Mouse (Mus musculus): ENCODE measurements around the gene Vac14.

Vac14 gene

DNA sequence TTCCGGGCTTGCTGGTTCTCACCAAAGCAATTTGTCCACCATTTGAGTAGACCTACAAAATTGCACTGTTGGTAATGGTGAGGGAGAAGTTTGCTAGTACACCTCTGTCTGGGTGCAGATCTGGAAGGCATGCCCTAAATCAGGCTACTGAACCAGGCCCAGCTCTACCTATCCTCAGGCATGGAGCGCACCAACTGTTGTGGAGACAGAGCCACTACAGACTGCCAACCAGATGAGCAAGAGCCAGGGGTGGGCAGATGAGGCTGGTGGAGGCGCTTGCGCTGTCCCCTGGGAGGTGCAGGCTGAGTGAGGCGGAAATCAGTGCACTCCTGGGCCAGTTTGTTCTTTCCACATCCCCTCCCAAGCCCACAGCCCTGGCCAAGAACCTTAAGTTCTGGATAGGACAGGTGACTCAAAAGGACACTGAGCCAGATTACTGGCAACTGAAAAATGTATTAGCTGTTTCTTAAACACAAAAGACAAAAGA is 58.8 kb downstream of the Vac14 start:
- no peak for DNase-seq (ENCODE audit: inconsistent age in 2 of 2, low spot score in 1 of 2)

DNA sequence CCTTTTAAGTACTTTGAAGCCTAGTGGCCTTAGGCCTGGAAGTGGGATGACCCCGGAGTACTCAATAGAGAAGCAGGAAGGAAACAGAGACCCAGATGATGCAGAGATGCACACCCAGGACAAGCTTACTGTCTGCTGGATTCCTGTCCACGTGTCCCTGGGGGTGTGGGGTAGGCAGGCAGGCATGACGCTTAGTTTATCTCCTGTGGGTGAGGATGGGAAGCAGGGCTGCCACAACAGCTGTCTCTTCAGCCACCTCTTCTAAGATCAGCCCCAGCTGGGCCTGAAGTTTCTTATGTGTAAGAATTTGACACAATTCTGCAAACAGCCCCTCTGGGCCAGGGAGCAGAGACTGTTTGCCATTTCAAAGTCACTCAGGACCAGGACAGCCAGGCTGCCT is 60.6 kb downstream of the Vac14 start:
- no peak for DNase-seq (ENCODE audit: inconsistent age in 2 of 2, low spot score in 1 of 2)

DNA sequence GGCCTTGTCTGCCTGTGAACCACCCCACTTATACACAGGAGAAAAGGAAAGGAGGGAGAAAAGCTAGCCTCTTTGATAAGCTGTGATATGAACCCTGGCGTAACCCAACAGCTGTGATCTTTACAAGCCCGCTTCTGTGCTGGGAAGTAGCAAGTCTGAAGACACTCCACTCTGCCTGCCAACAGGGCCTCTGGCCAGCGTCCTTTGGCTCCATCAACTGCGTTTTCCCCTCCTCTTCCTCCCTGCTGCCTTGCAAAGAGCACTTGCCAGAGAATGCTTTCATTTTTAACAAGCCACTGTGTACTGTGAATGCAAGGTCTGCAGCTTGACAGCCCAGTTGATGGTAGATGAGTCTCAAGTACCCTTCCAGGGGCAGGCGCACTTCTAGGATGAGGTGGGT is 69.3 kb downstream of the Vac14 start:
- DNase-seq (ENCODE audit: inconsistent age in 2 of 2, low spot score in 1 of 2): peak in 1 of 2 experiments; percentile 71

DNA sequence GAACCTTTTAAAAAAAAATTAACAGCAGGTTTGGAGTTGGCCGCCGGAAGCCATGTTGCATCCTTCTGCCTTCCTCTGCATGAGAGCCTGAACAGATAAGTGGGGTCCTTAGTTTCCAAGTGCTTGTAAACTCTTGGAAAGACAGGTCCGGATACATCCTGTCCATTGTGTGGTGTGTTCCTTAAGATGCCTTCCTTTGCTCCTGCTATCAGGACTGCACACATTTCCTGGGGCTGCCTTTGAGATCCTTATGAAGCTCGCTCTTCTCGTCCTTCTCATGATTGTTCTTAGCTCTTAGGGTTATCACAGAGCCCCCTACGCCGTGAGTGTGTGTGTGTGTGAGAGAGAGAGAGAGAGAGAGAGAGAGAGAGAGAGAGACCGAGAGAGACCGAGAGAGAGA is 71.6 kb downstream of the Vac14 start:
- no peak for DNase-seq (ENCODE audit: inconsistent age in 2 of 2, low spot score in 1 of 2)

DNA sequence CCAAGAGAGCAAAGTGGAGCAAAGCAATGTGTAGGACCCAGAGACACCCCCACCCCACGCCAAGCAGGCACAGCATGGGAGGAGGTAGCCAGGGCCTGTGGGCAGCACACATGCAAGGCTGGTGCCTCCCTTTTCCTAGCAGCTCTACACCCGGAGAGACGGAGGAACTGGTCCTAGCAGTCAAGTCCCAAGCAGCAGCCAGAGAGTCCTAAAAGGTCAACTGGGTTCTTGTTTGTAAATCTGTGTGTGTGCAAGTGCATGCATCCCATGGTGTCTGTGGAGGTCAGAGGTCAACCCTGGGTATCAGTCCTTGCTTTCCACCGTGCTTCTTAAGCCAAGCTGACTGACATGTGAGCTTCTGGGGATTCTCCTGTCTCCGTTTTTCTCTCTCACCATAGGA is 75.8 kb downstream of the Vac14 start:
- DNase-seq (ENCODE audit: inconsistent age in 2 of 2, low spot score in 1 of 2): no peak

DNA sequence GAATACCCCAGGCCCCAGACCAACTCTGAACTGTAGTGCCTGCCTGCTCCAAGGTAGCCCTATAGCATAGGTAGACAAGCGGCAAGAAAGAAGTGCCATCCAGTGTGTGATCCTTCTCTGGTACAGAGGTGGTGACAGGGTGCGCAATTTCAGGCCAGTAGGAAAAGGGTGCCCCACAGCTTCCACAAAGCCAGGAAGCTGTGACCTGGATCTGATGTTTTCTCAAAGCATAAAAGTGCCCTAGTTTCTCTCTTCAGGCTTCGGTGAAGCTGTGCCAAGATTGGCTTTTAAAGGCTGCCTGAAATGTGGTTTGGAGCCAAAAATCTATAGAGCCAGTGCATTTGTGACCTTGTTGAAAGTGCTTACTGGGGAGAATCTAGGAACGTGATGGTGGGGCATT is 76.4 kb downstream of the Vac14 start:
- DNase-seq (ENCODE audit: inconsistent age in 2 of 2, low spot score in 1 of 2): peak in 1 of 2 experiments; percentile 30

DNA sequence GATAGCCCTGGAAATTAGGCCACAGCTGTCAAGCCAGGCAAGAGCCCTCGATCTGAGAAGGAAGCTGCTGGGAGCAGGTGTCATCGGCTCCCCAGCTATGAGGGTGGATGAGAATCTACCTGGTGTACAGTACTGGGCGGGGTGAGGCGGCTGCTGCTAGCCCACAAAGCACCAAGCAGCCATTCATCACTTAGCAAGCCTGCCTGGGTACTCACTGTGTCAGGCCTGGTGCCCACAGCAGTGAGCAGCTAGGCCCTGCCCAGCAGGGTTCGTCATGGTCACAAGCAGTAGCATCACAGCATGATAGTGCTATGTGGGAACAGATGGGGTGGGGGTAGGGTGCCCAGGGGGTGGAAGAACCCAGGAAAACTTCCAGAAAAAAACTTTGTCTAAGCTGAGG is 77.0 kb downstream of the Vac14 start:
- DNase-seq (ENCODE audit: inconsistent age in 2 of 2, low spot score in 1 of 2): no peak

DNA sequence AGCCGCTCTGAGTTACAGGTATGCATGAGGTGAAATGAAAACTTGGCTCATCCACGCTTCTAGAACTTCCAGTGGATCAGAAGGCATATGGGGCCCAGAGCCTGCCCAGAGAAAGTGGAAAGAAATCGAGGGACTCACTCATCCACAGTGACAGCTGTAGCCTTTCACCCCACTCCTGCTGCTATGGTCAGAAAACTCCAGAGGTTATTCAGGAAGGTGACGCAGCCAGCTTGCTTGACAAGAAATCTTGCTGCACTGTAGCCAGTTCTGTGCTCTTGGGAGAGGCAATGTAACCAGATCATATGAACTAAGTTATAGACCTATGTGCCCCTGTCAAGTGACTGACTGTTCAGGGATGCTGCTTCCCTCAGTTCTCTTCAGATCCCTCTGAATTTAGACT is 77.7 kb downstream of the Vac14 start:
- DNase-seq (ENCODE audit: inconsistent age in 2 of 2, low spot score in 1 of 2): no peak

DNA sequence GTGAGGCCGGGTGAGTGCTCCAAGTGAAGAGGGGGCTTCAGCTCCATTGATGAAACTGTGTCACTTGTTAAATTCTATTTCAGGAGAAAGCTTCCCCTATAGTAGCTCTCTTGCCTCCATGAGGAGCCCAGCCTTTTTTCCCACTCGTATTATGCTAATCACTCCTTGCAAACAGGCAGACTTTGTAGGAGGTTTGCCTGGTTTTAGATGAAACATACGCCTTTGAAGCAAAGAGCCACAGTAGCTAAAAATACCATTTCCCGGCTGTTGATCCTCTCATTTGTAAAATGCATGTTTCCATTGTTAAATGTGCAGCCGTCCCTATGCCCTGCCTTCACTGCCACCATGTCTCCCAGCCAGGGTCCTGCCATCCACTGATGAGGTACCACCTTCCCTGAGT is 79.2 kb downstream of the Vac14 start:
- no peak for DNase-seq (ENCODE audit: inconsistent age in 2 of 2, low spot score in 1 of 2)

DNA sequence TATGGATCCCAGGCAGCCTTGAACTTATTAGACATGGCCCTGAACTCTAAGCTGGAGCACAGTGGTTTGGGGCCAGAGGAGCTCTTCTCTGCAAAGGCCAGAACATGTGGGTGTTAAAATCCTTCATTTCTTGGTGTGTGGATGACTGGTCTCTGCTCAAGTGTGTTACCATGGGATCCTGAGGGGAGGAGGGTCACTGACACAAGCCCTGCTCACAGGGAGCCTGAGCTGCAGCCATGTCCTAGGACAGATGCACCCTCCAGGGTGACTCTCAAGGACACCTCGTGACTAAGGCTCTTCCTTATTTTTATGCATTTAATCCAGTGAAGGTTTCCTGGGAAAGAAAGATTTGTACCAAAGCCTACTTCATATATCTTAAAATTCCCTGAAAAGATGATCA is 79.7 kb downstream of the Vac14 start:
- peak; percentile 56 to 77 for DNase-seq (ENCODE audit: inconsistent age in 2 of 2, low spot score in 1 of 2)

DNA sequence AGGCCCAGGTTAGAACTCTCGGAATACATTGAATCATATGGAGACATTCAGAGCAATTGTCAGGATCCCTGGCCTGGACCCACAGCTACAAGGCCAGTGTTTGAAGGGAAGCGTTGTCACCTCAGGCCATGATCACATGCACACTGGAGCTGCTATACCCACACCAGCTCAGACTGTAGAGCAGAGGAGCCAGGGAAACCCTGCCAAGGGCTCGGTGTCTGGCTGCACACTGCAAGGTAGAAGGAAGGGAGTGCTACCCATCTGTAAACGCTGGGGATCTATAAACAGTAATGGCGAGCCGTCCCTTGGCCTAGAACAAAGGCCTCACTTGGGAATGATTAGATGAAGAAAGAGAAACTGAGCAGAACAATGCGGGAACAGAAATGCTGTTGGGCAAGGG is 81.1 kb downstream of the Vac14 start:
- no peak for DNase-seq (ENCODE audit: inconsistent age in 2 of 2, low spot score in 1 of 2)

DNA sequence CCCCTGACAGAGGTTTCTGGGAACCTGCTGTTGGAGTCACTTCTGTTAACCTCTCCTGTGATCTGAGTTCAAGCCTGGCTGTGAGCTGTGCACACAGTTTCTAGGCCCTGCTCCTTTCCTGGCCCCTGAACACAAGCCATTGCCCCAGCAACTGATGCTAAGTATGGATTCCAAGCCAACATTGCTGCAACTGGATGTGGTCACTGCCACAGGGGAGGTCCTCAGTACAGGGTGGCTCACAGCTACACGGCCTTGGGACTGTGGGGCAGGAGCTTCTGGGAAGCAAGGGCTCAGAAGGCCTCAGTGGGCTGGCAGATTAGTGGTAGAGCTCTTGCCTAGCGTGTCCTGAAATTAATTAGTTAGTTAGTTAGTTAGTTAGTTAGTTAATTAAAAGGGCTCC is 82.2 kb downstream of the Vac14 start:
- peak in 1 of 2 experiments; percentile 62 for DNase-seq (ENCODE audit: inconsistent age in 2 of 2, low spot score in 1 of 2)

DNA sequence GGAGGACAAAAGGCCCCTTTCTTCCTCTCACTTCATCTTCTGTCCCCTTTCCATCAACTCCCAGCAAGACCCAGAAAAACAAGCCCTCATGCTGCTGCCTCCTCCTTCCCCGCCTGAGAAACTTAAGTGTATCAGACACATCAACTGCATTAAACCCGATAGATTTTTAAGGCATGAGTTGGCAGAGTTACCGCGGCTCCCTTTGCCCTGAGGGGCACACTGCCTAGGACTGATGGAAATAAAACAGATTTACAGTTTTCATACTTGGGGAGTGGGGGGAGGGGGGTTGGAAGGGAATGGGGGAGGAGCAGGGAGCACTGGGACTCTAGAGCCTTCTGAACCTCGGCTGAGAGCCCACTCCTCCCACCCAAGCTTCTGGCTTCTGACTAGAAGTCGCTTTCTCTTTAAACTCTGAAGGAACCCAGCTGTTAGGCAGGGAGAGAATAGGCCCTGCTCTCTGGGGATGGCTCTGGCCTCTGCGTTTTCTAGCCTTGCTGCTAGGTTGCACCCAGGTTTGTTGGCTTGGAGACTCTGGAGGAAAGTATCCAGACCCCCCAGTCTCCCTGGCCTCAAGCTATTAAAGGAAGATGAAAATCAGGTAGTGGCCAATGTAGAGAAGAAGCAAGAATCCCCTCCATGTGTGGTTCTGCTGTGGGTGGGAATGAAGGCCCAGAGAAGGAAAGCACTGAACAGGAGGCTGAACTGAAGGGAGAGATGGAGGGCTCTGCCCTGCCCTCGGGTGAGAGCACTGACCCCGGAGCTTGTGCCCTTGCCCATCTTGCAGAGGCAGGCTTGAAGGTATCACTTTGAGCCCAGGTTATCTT is 84.5 kb downstream of the Vac14 start:
- peak in 1 of 2 experiments; percentile 34 for DNase-seq (ENCODE audit: inconsistent age in 2 of 2, low spot score in 1 of 2)

DNA sequence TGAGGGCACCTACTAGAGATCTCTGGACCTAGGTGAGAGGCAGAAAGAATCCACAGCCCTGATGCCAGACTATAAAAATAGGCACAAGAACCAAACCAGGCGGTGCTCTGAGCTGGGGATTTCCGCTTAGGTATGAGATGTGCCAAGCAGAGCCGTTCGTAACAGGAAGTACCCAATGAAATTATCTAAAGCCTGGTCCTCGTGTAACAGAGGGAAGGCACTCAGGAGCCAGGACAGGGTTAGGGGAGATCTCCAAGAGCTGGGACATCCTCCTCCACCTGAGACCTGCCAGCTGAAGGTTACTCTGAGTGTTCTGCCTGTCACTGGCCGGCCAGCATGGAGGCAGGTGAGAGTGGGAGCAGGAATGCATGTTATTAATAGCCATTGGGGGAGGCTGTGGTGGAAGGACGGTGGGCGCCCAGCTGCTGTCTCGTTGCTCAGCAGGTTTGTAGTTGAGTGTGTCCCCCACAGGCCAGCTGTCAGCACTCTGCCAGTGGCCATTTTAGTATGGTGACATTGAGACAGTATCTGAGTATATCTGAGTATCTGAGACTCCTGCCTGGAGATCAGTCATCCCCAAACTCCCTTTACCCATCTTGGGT is 85.2 kb downstream of the Vac14 start:
- peak in 1 of 2 experiments; percentile 30 for DNase-seq (ENCODE audit: inconsistent age in 2 of 2, low spot score in 1 of 2)

DNA sequence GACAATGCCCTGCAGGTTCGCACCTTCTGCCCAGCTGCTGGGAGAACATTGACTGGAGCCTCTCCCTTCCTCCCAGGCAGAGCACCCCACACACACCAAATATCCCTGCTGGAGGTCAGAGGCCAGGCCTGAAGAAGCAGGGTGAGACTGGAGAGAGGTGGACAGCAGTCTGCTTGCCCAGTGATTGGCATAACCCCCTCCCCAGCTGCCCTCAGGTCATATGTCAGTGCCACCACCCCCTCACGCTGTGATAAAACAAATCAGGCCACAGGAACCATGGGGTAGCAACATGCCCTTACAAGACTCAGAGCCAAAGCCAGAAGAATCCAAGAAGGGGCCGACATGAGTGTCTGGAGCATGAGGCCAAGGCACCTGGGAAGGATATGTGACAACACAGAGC is 85.7 kb downstream of the Vac14 start:
- DNase-seq (ENCODE audit: inconsistent age in 2 of 2, low spot score in 1 of 2): no peak

DNA sequence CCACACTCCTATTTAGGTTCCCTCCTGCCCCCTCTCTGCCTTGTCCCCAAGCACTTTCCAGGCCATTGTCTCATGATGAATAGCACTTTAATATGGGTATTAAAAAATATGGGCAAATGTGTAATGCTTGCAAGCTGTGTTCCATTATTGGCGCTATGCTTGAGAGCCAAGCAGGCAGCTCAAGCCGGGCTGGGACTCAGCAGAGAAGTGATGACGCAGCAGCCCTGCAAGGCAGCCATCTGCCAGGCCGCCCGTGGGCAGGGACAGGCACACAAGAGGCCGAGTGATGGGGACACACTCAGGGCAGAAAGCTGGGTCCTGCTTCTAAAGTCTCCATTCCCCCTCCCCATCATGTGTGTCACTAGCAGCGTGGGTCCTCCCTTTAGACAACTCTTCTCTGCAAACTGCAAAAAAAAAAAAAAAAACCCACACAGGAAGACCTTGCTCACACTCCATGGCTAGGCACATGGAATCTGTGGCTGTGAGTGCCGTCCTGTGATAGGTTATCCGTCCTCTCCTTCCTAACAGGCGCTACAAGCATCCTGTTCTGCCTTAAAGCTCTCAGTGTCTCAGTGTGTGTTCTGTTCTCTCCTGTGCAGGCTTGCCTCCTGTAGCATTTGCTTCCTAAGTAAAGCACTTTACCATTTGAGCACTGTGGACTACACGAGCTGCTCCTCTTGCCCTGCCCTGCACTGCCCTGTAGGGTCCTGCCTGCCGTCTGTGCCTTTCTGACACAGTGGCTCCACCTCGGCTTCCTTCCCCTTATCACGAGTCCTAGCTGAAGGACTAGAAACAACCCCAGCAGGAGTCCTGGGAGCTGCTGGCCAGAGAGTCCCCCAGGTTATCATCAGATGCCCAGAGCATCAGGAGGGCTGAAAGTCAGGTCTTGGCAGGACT is 87.3 kb downstream of the Vac14 start:
- DNase-seq (ENCODE audit: inconsistent age in 2 of 2, low spot score in 1 of 2): no peak

DNA sequence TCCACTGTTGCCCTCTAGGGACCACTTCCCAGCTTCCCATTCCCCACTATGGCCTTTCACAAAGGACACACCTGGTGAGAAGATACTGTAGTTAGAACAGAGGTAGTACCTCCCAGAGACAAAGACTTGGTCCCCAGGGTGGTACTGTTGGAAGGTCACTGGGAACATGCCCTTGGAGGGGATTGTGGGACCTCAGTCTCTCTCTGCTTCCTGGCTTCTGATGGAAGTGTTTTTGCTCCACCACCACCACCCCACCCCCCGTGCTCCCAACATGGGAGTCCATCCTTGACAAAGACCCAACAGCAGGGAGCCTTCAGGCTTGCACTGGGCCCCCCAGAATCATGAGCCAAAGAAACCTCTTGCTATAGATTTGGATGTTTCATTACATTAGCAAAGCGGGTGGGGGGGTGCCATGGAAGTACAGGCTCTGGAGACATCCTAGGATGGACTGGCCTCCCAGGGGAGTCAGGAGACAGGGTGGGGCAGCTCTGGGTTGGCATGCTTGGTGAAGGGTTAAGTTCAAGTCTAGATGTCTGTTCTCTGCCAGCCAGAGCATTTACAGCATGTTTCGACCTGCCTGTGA is 88.0 kb downstream of the Vac14 start:
- no peak for DNase-seq (ENCODE audit: inconsistent age in 2 of 2, low spot score in 1 of 2)

DNA sequence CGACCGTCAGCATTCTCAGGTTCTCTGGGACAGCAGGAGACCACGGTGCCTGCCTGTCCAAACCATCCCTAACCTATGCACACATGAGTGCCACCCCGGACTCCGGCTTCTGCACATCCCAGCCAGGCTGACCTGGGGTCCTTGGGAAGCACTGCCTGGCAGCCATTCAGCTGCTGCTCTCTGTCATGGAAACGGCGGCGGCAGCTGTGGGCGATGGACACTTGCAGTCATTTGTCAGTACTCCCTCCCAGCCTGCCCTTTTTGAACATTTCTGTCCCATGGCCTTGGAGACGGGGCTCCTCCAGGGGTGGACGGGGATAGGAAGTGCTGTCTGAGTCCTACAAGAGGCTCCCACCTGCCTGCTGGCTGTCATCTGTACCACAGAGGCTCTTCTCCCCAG is 90.0 kb downstream of the Vac14 start:
- DNase-seq (ENCODE audit: inconsistent age in 2 of 2, low spot score in 1 of 2): peak; percentile 50 to 72

DNA sequence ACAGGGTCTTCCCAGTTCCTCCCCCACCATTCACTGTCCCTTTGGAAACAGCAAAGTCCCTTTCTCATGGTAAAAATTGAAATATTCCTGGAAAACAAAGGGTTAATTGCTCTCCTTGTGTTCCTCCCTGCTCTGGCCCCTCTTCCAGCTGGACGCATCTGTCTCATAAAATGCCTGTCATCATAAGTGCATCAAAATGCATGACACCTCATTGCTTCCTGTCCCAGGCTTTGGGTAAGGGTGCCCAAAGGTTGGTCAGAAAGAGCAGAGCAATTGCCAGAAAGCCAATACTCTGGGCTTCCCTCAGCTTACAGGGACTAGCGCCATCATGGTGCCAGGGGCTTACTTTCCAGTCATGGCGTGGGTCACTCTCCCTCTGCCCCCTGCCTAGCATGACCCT is 92.2 kb downstream of the Vac14 start:
- DNase-seq (ENCODE audit: inconsistent age in 2 of 2, low spot score in 1 of 2): no peak

DNA sequence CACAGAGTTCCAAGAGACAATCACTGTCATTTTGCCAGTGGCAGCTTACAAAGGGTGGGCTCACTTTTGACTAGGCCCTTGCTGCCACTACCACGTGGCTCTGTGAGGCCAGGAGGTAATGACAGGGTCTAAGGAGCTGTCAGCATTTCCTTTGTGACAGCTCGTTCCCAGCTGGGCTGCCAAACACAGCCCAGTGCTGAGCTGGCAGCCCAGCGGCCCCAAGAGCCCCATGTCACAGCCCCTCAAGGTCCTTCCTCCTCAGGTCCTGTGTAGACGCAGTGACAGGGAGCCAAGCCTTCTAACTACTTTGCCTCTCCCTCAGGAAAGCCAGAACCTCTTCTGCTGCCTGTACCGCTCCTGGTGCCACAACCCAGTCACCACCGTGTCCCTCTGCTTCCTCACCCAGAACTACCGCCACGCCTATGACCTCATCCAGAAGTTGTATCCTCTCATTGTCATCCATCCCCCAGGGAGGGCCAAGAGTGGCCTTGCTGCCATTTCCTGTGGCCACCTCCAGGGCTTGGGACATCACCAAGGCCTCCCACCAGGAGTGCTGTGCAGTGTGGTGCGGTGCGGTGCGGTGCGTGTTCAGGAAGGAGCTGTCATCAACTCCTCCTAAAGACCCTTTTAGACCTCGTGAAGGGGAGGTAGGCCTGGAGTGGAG is 93.0 kb downstream of the Vac14 start:
- DNase-seq (ENCODE audit: inconsistent age in 2 of 2, low spot score in 1 of 2): peak; percentile 63 to 74

DNA sequence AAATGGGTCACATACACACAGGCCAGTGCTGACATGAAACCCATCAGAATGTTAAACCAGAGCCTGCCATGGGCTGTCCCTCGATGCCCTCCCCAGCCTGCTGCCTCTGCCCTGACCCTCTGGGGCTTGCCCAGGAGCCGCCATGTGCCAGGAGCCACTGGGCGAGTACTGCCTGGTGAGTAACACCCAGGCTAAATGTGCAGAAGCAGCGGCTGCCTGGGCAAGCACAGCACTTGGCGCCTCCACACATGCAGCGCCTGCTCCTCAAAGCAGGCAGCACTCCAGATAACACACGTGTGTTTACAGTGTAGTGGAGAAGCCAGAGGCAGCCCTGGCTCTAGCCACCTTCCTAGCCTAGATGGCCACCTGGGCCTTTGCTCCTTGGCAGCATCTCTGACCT is 94.7 kb downstream of the Vac14 start:
- no peak for DNase-seq (ENCODE audit: inconsistent age in 2 of 2, low spot score in 1 of 2)

Data from adrenal gland, adult (tissue).